Mouse (Mus musculus) heart, postnatal 0 days (tissue): ENCODE measurements around the gene Parp2. TPM values are rescaled to one million over a fixed set of nuclear protein-coding genes. Genes with fewer than 3 reads are reported as not detected.
A peak's percentile ranks its signal among the peaks of the same experiment; 100 is the strongest.
"Not testable (repeated sequence)": the region's sequence is repeated elsewhere in the genome, so short reads cannot be mapped to it uniquely, and the experiment has no call there.

Experiments used
- ATAC-seq: fragments of 200-750 bp; cut with Nextera tagmentation; 2 replicates; pipeline ENCODE4 v1.8.0; 2017; ENCODE audit warnings: low read depth, moderate number of reproducible peaks, moderate library complexity; ENCODE audit not compliant: insufficient read depth
- DNase-seq: peaks from one replicate; pipeline ENCODE4 v3.0.0-alpha.2; 2016; ENCODE audit warnings: low spot score
- H3K27ac ChIP-seq: fragments of 300-500 bp; sonication (generic); 2 replicates; pipeline ENCODE4 v1.5.1; 2014; ENCODE audit warnings: low read depth, mild to moderate bottlenecking
- H3K27me3 ChIP-seq: fragments of 300-500 bp; sonication (generic); 2 replicates; pipeline ENCODE4 v1.6.1; 2014; ENCODE audit warnings: low read length, mixed read lengths; ENCODE audit not compliant: control insufficient read depth, insufficient read depth
- H3K36me3 ChIP-seq: fragments of 300-500 bp; sonication (generic); replicated peaks from 2 replicates; pipeline ENCODE4 v1.6.1; 2014; ENCODE audit warnings: low read length, mixed read lengths; ENCODE audit not compliant: control insufficient read depth, insufficient read depth
- H3K4me1 ChIP-seq: fragments of 300-500 bp; sonication (generic); 2 replicates; pipeline ENCODE4 v1.6.1; 2014; ENCODE audit warnings: antibody characterized with exemption; ENCODE audit not compliant: control insufficient read depth, insufficient read depth
- H3K4me2 ChIP-seq: fragments of 300-500 bp; sonication (generic); 2 replicates; pipeline ENCODE4 v1.6.1; 2014; ENCODE audit warnings: low read depth, mild to moderate bottlenecking, low read length, moderate library complexity
- H3K4me3 ChIP-seq: fragments of 300-500 bp; sonication (generic); 2 replicates; pipeline ENCODE4 v1.5.1; 2014; ENCODE audit warnings: low read depth, low read length
- H3K9ac ChIP-seq: fragments of 300-500 bp; sonication (generic); replicated peaks from 2 replicates; pipeline ENCODE4 v1.6.1; 2014; ENCODE audit warnings: low read depth, low read length, mixed read lengths
- H3K9me3 ChIP-seq: fragments of 300-500 bp; sonication (generic); replicated peaks from 2 replicates; pipeline ENCODE4 v1.6.1; 2016; ENCODE audit warnings: low read length; ENCODE audit not compliant: control insufficient read depth
- CTCF ChIP-seq: IDR thresholded peaks from 2 replicates; pipeline ENCODE4 v1.5.1; 2016; ENCODE audit warnings: antibody characterized with exemption, control low read depth, low read depth
- EP300 ChIP-seq: IDR thresholded peaks from 2 replicates; pipeline ENCODE4 v1.6.1; 2016; ENCODE audit warnings: antibody characterized with exemption, low read depth
- WGBS: fragments of 180-500 bp; shearing (Covaris S2); extraction: QIAGEN DNeasy Blood & Tissue Kit; methylation state at CpG from one replicate; pipeline ENCODE4 v1.1.7; 2014; 5-methylcytosine and 5-hydroxymethylcytosine counted together
- polyA plus RNA-seq: library from polyadenylated mRNA; unstranded; fragments of >200 nt; fragmentation: Nextera tagmentation; extraction: Ambion mirVana; gene quantifications from 2 replicates; pipeline ENCODE4 v1.2.1, GENCODE M21; 2015
- total RNA-seq: library from RNA; depleted of rRNA; stranded (reverse); fragments of >200 nt; gene quantifications from 2 replicates; pipeline ENCODE4 v1.2.3, GENCODE M21; 2014; ENCODE audit warnings: low replicate concordance

Gene Parp2
- total and polyA plus RNA-seq, 2 experiments from 2014 or later: 11.2 to 20.4 TPM

- H3K27ac ChIP-seq: no peak overlapping the region
- no peaks in the 10 kb centered on the region for H3K27me3 ChIP-seq
- no peaks in the 10 kb centered on the region for H3K9me3 ChIP-seq
- 86% methylated on average over 3 of the region's 3 CpGs for WGBS
- H3K9ac ChIP-seq: no peak overlapping the region
- H3K4me1 ChIP-seq: no peaks in the 10 kb centered on the region
- peaks cover 47% of the 10 kb centered on the region for H3K36me3 ChIP-seq
- H3K4me3 ChIP-seq: no peak overlapping the region
- ATAC-seq (no peak), DNase-seq (no peak)
- TF ChIP-seq CTCF (no peak), EP300 (no peak)
- H3K4me2 ChIP-seq: no peak overlapping the region
Measured at GRCm38 (mm10) chr14:50829878-50830277, 22.2 kb downstream of the Parp2 start.

DNA sequence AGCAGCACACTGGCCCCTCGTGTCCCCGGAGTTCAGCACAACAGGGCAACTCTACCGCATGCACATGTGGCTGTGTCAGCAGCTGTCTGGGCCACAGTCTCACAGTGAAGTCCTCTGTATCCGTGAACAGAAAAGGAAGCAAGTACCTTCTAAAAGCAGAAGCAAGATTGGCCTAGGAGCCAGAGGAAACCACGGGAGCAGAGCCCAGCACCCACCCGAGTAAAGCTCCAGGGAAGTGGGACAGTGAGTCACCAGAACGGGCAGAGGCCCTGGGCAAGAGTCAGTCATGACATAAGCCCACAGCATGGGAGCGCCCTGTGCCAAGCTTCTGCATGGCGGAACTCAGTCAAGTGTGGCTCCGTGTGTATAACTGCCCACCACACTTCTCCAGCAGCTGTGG lies 26.3 kb downstream of the Parp2 start:
- H3K4me3 ChIP-seq: no peak overlapping the region
- H3K27ac ChIP-seq: no peak overlapping the region
- no peak for TF ChIP-seq CTCF
- no peak for TF ChIP-seq EP300
- WGBS: 72% methylated on average over 10 of the region's 10 CpGs
- H3K4me1 ChIP-seq: no peaks in the 10 kb centered on the region
- H3K4me2 ChIP-seq: no peak overlapping the region
- H3K9ac ChIP-seq: no peak overlapping the region
- H3K9me3 ChIP-seq: no peaks in the 10 kb centered on the region
- ATAC-seq (no peak), DNase-seq (no peak)
- H3K27me3 ChIP-seq: no peaks in the 10 kb centered on the region
- peaks cover 54% of the 10 kb centered on the region for H3K36me3 ChIP-seq

DNA sequence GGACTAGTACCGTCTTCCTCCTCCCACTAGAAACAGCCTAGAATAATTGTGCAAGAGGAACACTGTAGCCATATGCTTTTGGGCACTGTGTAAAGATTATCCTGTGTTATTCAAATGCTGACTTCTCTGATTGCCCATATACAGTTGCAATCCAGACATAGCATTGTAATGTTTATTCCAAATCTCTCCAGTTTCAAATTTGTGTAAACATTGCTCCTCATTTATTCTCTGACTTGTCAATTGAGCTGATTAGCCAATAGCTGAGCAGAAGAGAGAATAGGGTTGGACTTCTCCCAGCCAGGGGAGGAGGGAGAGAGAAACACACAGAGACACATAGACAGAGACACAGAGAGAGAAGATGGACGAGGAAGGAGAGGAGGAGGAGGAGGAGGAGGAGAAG lies 26.8 kb downstream of the Parp2 start:
- Histone ChIP-seq H3K4me3 (no peak overlapping the region), H3K27me3 (no peaks in the 10 kb centered on the region), H3K9me3 (no peaks in the 10 kb centered on the region), H3K27ac (no peak overlapping the region), H3K4me2 (no peak overlapping the region), H3K4me1 (no peaks in the 10 kb centered on the region), H3K9ac (no peak overlapping the region), H3K36me3 (peaks cover 51% of the 10 kb centered on the region)
- ATAC-seq (no peak), DNase-seq (no peak)
- WGBS: 37% methylated on average over 2 of the region's 2 CpGs
- TF ChIP-seq EP300: no peak
- TF ChIP-seq CTCF: no peak

DNA sequence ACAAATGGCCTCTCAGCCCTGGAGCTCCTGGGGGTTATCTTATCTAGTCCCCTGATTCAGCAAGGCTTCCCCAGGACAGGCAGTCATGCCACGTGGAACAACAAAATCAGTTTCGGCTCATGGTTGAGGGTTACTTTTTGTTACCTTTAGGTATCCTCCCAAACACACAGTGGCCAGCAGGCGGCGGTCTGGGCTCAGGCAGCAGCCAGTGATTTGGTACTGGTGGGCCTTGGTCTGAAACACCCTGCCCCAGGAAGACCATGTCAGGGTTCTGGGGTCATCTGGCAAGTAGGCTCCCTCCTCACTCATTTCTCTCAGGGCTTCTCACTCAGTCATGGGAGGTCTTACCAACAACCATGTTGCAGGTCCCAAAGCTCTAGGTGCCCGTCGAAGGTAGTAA lies 29.6 kb downstream of the Parp2 start:
- Histone ChIP-seq H3K9ac (no peak overlapping the region), H3K36me3 (peaks cover 44% of the 10 kb centered on the region), H3K4me3 (no peak overlapping the region), H3K4me2 (no peak overlapping the region), H3K4me1 (no peaks in the 10 kb centered on the region), H3K9me3 (no peaks in the 10 kb centered on the region), H3K27ac (no peak overlapping the region), H3K27me3 (no peaks in the 10 kb centered on the region)
- 47% methylated on average over 6 of the region's 6 CpGs for WGBS
- DNase-seq (no peak), ATAC-seq (no peak)
- TF ChIP-seq EP300 (no peak), CTCF (peak; percentile 48)

- H3K27ac ChIP-seq: no peak overlapping the region
- H3K4me2 ChIP-seq: no peak overlapping the region
- H3K9ac ChIP-seq: no peak overlapping the region
- no peak overlapping the region for H3K4me3 ChIP-seq
- no peaks in the 10 kb centered on the region for H3K27me3 ChIP-seq
- H3K4me1 ChIP-seq: no peaks in the 10 kb centered on the region
- DNase-seq (no peak), ATAC-seq (no peak)
- no peaks in the 10 kb centered on the region for H3K9me3 ChIP-seq
- WGBS: 90% methylated on average over 5 of the region's 5 CpGs
- TF ChIP-seq EP300: no peak
- TF ChIP-seq CTCF: no peak
- H3K36me3 ChIP-seq: peaks cover 45% of the 10 kb centered on the region
Measured at GRCm38 (mm10) chr14:50855788-50856187, 48.1 kb downstream of the Parp2 start.

- H3K9ac ChIP-seq: no peak overlapping the region
- no peak overlapping the region for H3K4me3 ChIP-seq
- no peaks in the 10 kb centered on the region for H3K27me3 ChIP-seq
- 87% methylated on average over 10 of the region's 10 CpGs for WGBS
- no peak for ATAC-seq
- no peak overlapping the region for H3K27ac ChIP-seq
- no peaks in the 10 kb centered on the region for H3K9me3 ChIP-seq
- TF ChIP-seq EP300 (no peak), CTCF (no peak)
- no peaks in the 10 kb centered on the region for H3K4me1 ChIP-seq
- H3K36me3 ChIP-seq: peaks cover 45% of the 10 kb centered on the region
- DNase-seq: no peak
- no peak overlapping the region for H3K4me2 ChIP-seq
Measured at GRCm38 (mm10) chr14:50862641-50863040, 55.0 kb downstream of the Parp2 start.

- not testable (repeated sequence) for DNase-seq, H3K27ac ChIP-seq
- peaks cover 45% of the 10 kb centered on the region for H3K36me3 ChIP-seq
Measured at GRCm38 (mm10) chr14:50865005-50865404, 57.4 kb downstream of the Parp2 start.

More at GRCm38 (mm10) chr14:50865005-50865404, 57.4 kb downstream of the Parp2 start:
- H3K4me2 ChIP-seq, ATAC-seq, H3K9me3 ChIP-seq, H3K4me3 ChIP-seq, H3K9ac ChIP-seq, H3K27me3 ChIP-seq, H3K4me1 ChIP-seq: not testable (repeated sequence)
